Mouse (Mus musculus) CH12.LX (cell line): Measurements from ENCODE around the gene Clcf1.

Experiments used
- POLR2A ChIP-seq: IDR thresholded peaks from 2 replicates; pipeline ENCODE4 v1.6.1; 2011; ENCODE audit warnings: low read depth, mild to moderate bottlenecking, improper control_type of control experiment, low read length
- POLR2AphosphoS2 ChIP-seq: IDR thresholded peaks from 2 replicates; pipeline ENCODE4 v1.6.1; 2011; ENCODE audit warnings: low read depth, low read length, improper control_type of control experiment

DNA sequence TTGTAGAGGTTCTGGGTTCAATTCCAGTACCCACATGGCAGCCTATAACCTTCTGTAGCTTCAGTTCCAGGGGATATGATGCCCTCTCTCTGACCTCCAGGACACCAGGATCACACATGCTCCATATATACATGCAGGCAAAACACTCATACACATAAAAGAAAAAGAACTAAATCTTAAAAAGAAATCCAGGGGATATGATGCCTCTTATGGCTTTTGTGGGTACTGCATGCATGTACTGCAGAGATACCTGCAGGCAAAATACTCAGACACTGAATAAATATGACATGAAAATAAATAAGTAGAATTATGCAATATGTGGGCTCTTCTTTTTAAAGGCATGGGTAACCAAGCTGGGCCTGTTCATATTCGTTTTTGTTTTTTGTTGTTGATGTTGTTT is 33.0 kb downstream of the Clcf1 start:
- TF ChIP-seq POLR2AphosphoS2 (no peak), POLR2A (no peak)
